Mouse (Mus musculus) midbrain, embryonic 16.5 days (tissue): ENCODE results near the gene Fam214a. TPM values are rescaled to one million over a fixed set of nuclear protein-coding genes. Genes with fewer than 3 reads are reported as not detected.

ENCODE experiments used
- ATAC-seq: fragments of 200-750 bp; cut with Nextera tagmentation; 2 replicates; pipeline ENCODE4 v1.8.0; 2017; ENCODE audit warnings: moderate TSS enrichment
- H3K27ac ChIP-seq: fragments of 300-500 bp; sonication (generic); 2 replicates; pipeline ENCODE4 v1.5.1; 2014; ENCODE audit warnings: mild to moderate bottlenecking, low read length, mixed read lengths
- H3K27me3 ChIP-seq: fragments of 300-500 bp; sonication (generic); 2 replicates; pipeline ENCODE4 v1.6.1; 2014; ENCODE audit warnings: low read depth, low read length, mixed read lengths; ENCODE audit not compliant: control insufficient read depth, insufficient read depth
- H3K36me3 ChIP-seq: fragments of 300-500 bp; sonication (generic); 2 replicates; pipeline ENCODE4 v1.6.1; 2014; ENCODE audit warnings: mild to moderate bottlenecking, low read length, moderate library complexity, mixed read lengths; ENCODE audit not compliant: control insufficient read depth, insufficient read depth
- H3K4me1 ChIP-seq: fragments of 300-500 bp; sonication (generic); 2 replicates; pipeline ENCODE4 v1.6.1; 2014; ENCODE audit warnings: mild to moderate bottlenecking, low read length, mixed read lengths; ENCODE audit not compliant: control insufficient read depth, insufficient read depth
- H3K4me2 ChIP-seq: fragments of 300-500 bp; sonication (generic); 2 replicates; pipeline ENCODE4 v1.6.1; 2014; ENCODE audit warnings: mild to moderate bottlenecking, low read length, mixed read lengths
- H3K4me3 ChIP-seq: fragments of 300-500 bp; sonication (generic); 2 replicates; pipeline ENCODE4 v1.5.1; 2014; ENCODE audit warnings: low read depth, mild to moderate bottlenecking, low read length, moderate library complexity, mixed read lengths
- H3K9ac ChIP-seq: fragments of 300-500 bp; sonication (generic); 2 replicates; pipeline ENCODE4 v1.6.1; 2014; ENCODE audit warnings: low read depth, low read length, mixed read lengths
- H3K9me3 ChIP-seq: fragments of 300-500 bp; sonication (generic); replicated peaks from 2 replicates; pipeline ENCODE4 v1.6.1; 2014; ENCODE audit warnings: mild to moderate bottlenecking, low read length, mixed read lengths; ENCODE audit not compliant: control insufficient read depth, poor library complexity, severe bottlenecking
- whole genome bisulfite sequencing: fragments of 180-500 bp; shearing (Covaris S2); extraction: QIAGEN DNeasy Blood & Tissue Kit; methylation state at CpG from one replicate; pipeline ENCODE4 v1.1.7; 2014; 5-methylcytosine and 5-hydroxymethylcytosine counted together
- polyA plus RNA-seq: library from polyadenylated mRNA; unstranded; fragments of >200 nt; fragmentation: Nextera tagmentation; extraction: Ambion mirVana; gene quantifications from 2 replicates; pipeline ENCODE4 v1.2.1, GENCODE M21; 2015

Fam214a gene
- 22.7 and 25.3 TPM in 2 replicates for polyA plus RNA-seq

GRCm38 (mm10) chr9:74952756-74953247 lies at the start of gene Fam214a:
Gene Fam214a (plus strand): TSS chr9:74952884.
- Histone ChIP-seq H3K4me3 (peak within 1 kb of the TSS; percentile 69), H3K27me3 (no peaks in the 10 kb centered on the region), H3K4me1 (peaks cover 15% of the 10 kb centered on the region), H3K9ac (peak within 1 kb of the TSS; percentile 84), H3K36me3 (no peaks in the 10 kb centered on the region), H3K9me3 (no peaks in the 10 kb centered on the region), H3K27ac (peak within 1 kb of the TSS; percentile 88), H3K4me2 (peak within 1 kb of the TSS; percentile 65)
- WGBS = under 1% methylated on average over 58 of the region's 59 CpGs
- ATAC-seq = peak; percentile 98

- 13% methylated on average over 7 of the region's 7 CpGs for WGBS
- no peaks in the 10 kb centered on the region for H3K36me3 ChIP-seq
- H3K27me3 ChIP-seq = no peaks in the 10 kb centered on the region
These were observed 47.7 kb upstream of the Fam214a start for GRCm38 (mm10) chr9:74904866-74905508.

GRCm38 (mm10) chr9:74906951-74907350 lies 45.7 kb upstream of the Fam214a start:
- Histone ChIP-seq H3K36me3 (no peaks in the 10 kb centered on the region), H3K4me2 (no peak overlapping the region), H3K9ac (no peak overlapping the region), H3K27me3 (no peaks in the 10 kb centered on the region), H3K4me1 (no peaks in the 10 kb centered on the region), H3K27ac (no peak overlapping the region), H3K4me3 (no peak overlapping the region), H3K9me3 (no peaks in the 10 kb centered on the region)
- ATAC-seq = no peak
- WGBS = 61% methylated on average over 4 of the region's 4 CpGs

More at GRCm38 (mm10) chr9:74904866-74905508, 47.7 kb upstream of the Fam214a start:
- H3K9me3 ChIP-seq = no peaks in the 10 kb centered on the region
- H3K4me1 ChIP-seq = no peaks in the 10 kb centered on the region
- no peak overlapping the region for H3K4me2 ChIP-seq
- H3K4me3 ChIP-seq = no peak overlapping the region
- H3K9ac ChIP-seq = no peak overlapping the region
- peak; percentile 73 for ATAC-seq
- H3K27ac ChIP-seq = no peak overlapping the region

GRCm38 (mm10) chr9:74909245-74909644 lies 43.4 kb upstream of the Fam214a start:
- ATAC-seq = no peak

GRCm38 (mm10) chr9:74910226-74910759 lies 42.4 kb upstream of the Fam214a start:
- Histone ChIP-seq H3K27me3 (no peaks in the 10 kb centered on the region), H3K4me1 (no peaks in the 10 kb centered on the region), H3K36me3 (no peaks in the 10 kb centered on the region), H3K9ac (no peak overlapping the region), H3K4me3 (no peak overlapping the region), H3K27ac (no peak overlapping the region), H3K4me2 (no peak overlapping the region), H3K9me3 (no peaks in the 10 kb centered on the region)
- 83% methylated on average over 6 of the region's 6 CpGs for WGBS
- no peak for ATAC-seq

More at GRCm38 (mm10) chr9:74909245-74909644, 43.4 kb upstream of the Fam214a start:
- Histone ChIP-seq H3K36me3 (no peaks in the 10 kb centered on the region), H3K4me2 (no peak overlapping the region), H3K27ac (no peak overlapping the region), H3K9ac (no peak overlapping the region), H3K4me1 (no peaks in the 10 kb centered on the region), H3K9me3 (no peaks in the 10 kb centered on the region), H3K4me3 (no peak overlapping the region), H3K27me3 (no peaks in the 10 kb centered on the region)
- WGBS = 65% methylated on average over 15 of the region's 15 CpGs

GRCm38 (mm10) chr9:74911430-74911829 lies 41.3 kb upstream of the Fam214a start:
- H3K9ac ChIP-seq = no peak overlapping the region
- no peaks in the 10 kb centered on the region for H3K27me3 ChIP-seq
- no peak overlapping the region for H3K27ac ChIP-seq
- no peak for ATAC-seq
- 69% methylated on average over 4 of the region's 4 CpGs for WGBS
- H3K4me3 ChIP-seq = no peak overlapping the region
- H3K9me3 ChIP-seq = no peaks in the 10 kb centered on the region
- no peak overlapping the region for H3K4me2 ChIP-seq
- H3K4me1 ChIP-seq = no peaks in the 10 kb centered on the region
- no peaks in the 10 kb centered on the region for H3K36me3 ChIP-seq

- Histone ChIP-seq H3K4me1 (no peaks in the 10 kb centered on the region), H3K27ac (no peak overlapping the region), H3K27me3 (no peaks in the 10 kb centered on the region), H3K9ac (no peak overlapping the region), H3K4me2 (no peak overlapping the region), H3K36me3 (no peaks in the 10 kb centered on the region), H3K9me3 (no peaks in the 10 kb centered on the region), H3K4me3 (no peak overlapping the region)
- WGBS = 44% methylated on average over 2 of the region's 2 CpGs
- no peak for ATAC-seq
These were observed 40.8 kb upstream of the Fam214a start for GRCm38 (mm10) chr9:74911919-74912318.

GRCm38 (mm10) chr9:74912619-74913376 lies 39.9 kb upstream of the Fam214a start:
- H3K36me3 ChIP-seq = no peaks in the 10 kb centered on the region
- H3K9me3 ChIP-seq = peaks cover 7% of the 10 kb centered on the region; the same call in 1 of the 2 replicates
- H3K4me3 ChIP-seq = no peak overlapping the region
- no peak overlapping the region for H3K4me2 ChIP-seq
- no peak overlapping the region for H3K27ac ChIP-seq
- ATAC-seq = no peak
- no peak overlapping the region for H3K9ac ChIP-seq
- WGBS = 72% methylated on average over 19 of the region's 19 CpGs
- no peaks in the 10 kb centered on the region for H3K27me3 ChIP-seq
- no peaks in the 10 kb centered on the region for H3K4me1 ChIP-seq

GRCm38 (mm10) chr9:74915611-74916010 lies 37.1 kb upstream of the Fam214a start:
- Histone ChIP-seq H3K4me1 (no peaks in the 10 kb centered on the region), H3K36me3 (no peaks in the 10 kb centered on the region), H3K9me3 (peaks cover 8% of the 10 kb centered on the region; the same call in 1 of the 2 replicates), H3K9ac (no peak overlapping the region), H3K27ac (no peak overlapping the region), H3K4me3 (no peak overlapping the region), H3K27me3 (no peaks in the 10 kb centered on the region), H3K4me2 (no peak overlapping the region)
- ATAC-seq = no peak
- WGBS = 85% methylated on average over 3 of the region's 3 CpGs
